Mouse (Mus musculus) kidney, embryonic 16.5 days (tissue): Measurements from ENCODE around the gene Igf1r. TPM values are rescaled to one million over a fixed set of nuclear protein-coding genes. Genes with fewer than 3 reads are reported as not detected.

Experiments
- ATAC-seq: fragments of 200-750 bp; cut with Nextera tagmentation; 2 replicates; pipeline ENCODE4 v1.8.0; 2017; ENCODE audit warnings: moderate TSS enrichment; ENCODE audit not compliant: low FRiP score, low TSS enrichment
- H3K27ac ChIP-seq: fragments of 300-500 bp; sonication (generic); 2 replicates; pipeline ENCODE4 v1.5.1; 2014; ENCODE audit warnings: low read length
- H3K27me3 ChIP-seq: fragments of 300-500 bp; sonication (generic); 2 replicates; pipeline ENCODE4 v1.6.1; 2014; ENCODE audit warnings: low read length, control low read depth, mixed read lengths; ENCODE audit not compliant: insufficient read depth
- H3K36me3 ChIP-seq: fragments of 300-500 bp; sonication (generic); 2 replicates; pipeline ENCODE4 v1.6.1; 2014; ENCODE audit warnings: low read length, control low read depth, mixed read lengths; ENCODE audit not compliant: insufficient read depth
- H3K4me1 ChIP-seq: fragments of 300-500 bp; sonication (generic); 2 replicates; pipeline ENCODE4 v1.6.1; 2014; ENCODE audit warnings: low read length, control low read depth, mixed read lengths; ENCODE audit not compliant: insufficient read depth
- H3K4me2 ChIP-seq: fragments of 300-500 bp; sonication (generic); replicated peaks from 2 replicates; pipeline ENCODE4 v1.6.1; 2014; ENCODE audit warnings: low read depth, low read length
- H3K4me3 ChIP-seq: fragments of 300-500 bp; sonication (generic); 2 replicates; pipeline ENCODE4 v1.5.1; 2014; ENCODE audit warnings: mild to moderate bottlenecking, low read length
- H3K9ac ChIP-seq: fragments of 300-500 bp; sonication (generic); replicated peaks from 2 replicates; pipeline ENCODE4 v1.6.1; 2014; ENCODE audit warnings: low read length
- H3K9me3 ChIP-seq: fragments of 300-500 bp; sonication (generic); 2 replicates; pipeline ENCODE4 v1.6.1; 2016; ENCODE audit warnings: low read length, control low read depth
- WGBS: fragments of 180-500 bp; shearing (Covaris S2); extraction: QIAGEN DNeasy Blood & Tissue Kit; methylation state at CpG from one replicate; pipeline ENCODE4 v1.1.7; 2014; 5-methylcytosine and 5-hydroxymethylcytosine counted together
- polyA plus RNA-seq: library from polyadenylated mRNA; unstranded; fragments of >200 nt; fragmentation: Nextera tagmentation; extraction: Ambion mirVana; gene quantifications from 2 replicates; pipeline ENCODE4 v1.2.1, GENCODE M21; 2015

Igf1r gene
- polyA plus RNA-seq, 1 experiment from 2014 or later = 22.3 TPM

- no peak overlapping the region for H3K9ac ChIP-seq
- H3K9me3 ChIP-seq = no peaks in the 10 kb centered on the region
- H3K36me3 ChIP-seq = no peaks in the 10 kb centered on the region
- no peak overlapping the region for H3K4me3 ChIP-seq
- ATAC-seq = no peak
- no peak overlapping the region for H3K4me2 ChIP-seq
- no peak overlapping the region for H3K27ac ChIP-seq
- no peaks in the 10 kb centered on the region for H3K27me3 ChIP-seq
- H3K4me1 ChIP-seq = peaks cover 45% of the 10 kb centered on the region
- WGBS = 59% methylated on average over 5 of the region's 5 CpGs
These were observed 161.7 kb downstream of the Igf1r start for GRCm38 (mm10) chr7:68114364-68114763.

DNA sequence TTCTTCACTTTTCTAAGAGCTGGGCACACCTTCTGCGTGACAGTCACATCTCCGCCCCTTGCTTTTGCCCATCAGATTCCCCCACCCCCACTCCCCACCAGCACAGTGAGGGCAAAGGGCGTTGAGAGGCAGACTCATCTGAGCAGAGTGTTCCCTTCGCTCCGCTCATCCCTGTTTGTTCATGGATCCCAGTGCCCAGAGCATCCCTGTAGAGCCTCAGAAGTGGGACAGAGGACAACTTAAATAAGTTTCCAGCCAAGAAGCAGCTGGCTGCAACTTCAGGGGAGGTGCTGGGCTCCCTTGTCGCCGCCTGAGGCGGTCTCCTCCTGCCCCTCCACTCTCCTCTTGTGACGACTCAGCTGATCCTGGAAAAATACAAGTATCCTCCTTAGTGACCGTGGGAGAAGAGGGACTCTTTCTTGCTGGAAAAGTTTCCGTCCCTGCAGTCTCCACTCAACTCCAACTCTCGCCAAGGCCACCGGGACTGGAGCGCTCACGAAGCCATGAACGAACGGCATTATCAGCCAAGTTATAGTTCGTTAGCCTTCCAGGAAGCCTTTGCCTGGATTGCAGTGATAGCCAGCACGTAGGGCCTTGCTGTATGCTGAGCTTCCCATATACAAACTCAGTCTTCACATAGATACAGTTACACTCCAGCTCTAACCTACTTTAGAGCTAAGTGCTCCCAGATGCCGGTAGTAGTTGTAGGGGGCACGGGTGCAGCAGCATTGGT is 162.5 kb downstream of the Igf1r start:
- no peak overlapping the region for H3K4me3 ChIP-seq
- no peaks in the 10 kb centered on the region for H3K36me3 ChIP-seq
- no peak overlapping the region for H3K9ac ChIP-seq
- H3K4me1 ChIP-seq = peaks cover 49% of the 10 kb centered on the region
- no peaks in the 10 kb centered on the region for H3K9me3 ChIP-seq
- H3K27ac ChIP-seq = no peak overlapping the region
- ATAC-seq = no peak
- H3K4me2 ChIP-seq = no peak overlapping the region
- 66% methylated on average over 21 of the region's 21 CpGs for WGBS
- no peaks in the 10 kb centered on the region for H3K27me3 ChIP-seq

DNA sequence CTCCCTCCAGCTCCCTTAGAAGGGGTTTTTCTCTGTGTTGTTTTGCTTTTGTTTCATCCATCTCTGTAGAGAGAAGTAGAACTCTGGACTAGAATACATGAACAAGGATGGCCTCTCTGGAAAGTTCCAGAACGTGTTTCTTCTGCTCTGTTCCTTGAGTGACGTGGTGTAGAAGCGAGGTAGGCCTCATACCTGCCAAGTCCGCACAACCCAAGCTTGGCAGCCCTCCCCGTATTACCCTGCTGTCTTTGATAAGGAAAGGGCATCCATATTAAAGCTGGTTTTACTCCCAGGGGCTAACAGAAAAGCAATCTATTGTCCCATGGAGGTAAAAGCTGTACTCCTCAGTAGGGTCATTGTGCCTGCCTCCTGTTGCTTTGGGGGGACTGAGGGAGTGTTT is 164.9 kb downstream of the Igf1r start:
- Histone ChIP-seq H3K27ac (peak overlapping the region; percentile 89), H3K4me1 (peaks cover 54% of the 10 kb centered on the region), H3K4me2 (no peak overlapping the region), H3K4me3 (no peak overlapping the region), H3K36me3 (no peaks in the 10 kb centered on the region), H3K27me3 (no peaks in the 10 kb centered on the region), H3K9ac (no peak overlapping the region), H3K9me3 (no peaks in the 10 kb centered on the region)
- ATAC-seq = no peak
- WGBS = 62% methylated on average over 5 of the region's 5 CpGs

DNA sequence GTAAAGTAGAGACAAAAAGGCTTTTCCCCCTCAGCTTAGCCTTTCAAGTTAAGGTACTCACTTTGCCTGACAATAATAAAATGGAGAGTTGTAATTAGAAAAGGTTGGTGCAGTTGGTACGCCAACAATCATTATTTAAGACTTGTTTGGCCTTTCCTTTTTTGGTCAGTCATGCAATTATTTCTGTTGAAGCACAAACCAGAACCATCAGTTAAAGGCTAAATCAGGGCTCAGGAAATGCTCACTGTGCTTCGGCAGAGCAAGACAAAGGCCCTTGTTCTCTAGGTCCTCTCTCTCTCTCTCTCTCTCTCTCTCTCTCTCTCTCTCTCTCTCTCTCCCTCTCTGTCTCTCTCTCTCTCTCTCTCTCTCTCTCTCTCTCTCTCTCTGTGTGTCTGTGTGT is 165.4 kb downstream of the Igf1r start:
- no peaks in the 10 kb centered on the region for H3K36me3 ChIP-seq
- no peak overlapping the region for H3K4me3 ChIP-seq
- H3K4me2 ChIP-seq = no peak overlapping the region
- WGBS = 25% methylated on average over 2 of the region's 2 CpGs
- peaks cover 52% of the 10 kb centered on the region for H3K4me1 ChIP-seq
- no peak overlapping the region for H3K9ac ChIP-seq
- H3K27me3 ChIP-seq = no peaks in the 10 kb centered on the region
- H3K9me3 ChIP-seq = no peaks in the 10 kb centered on the region
- peak overlapping the region; percentile 89 for H3K27ac ChIP-seq
- no peak for ATAC-seq

- Histone ChIP-seq H3K27me3 (no peaks in the 10 kb centered on the region), H3K4me3 (no peak overlapping the region), H3K4me2 (no peak overlapping the region), H3K9me3 (no peaks in the 10 kb centered on the region), H3K36me3 (no peaks in the 10 kb centered on the region), H3K9ac (no peak overlapping the region), H3K27ac (peak overlapping the region; percentile 69; the same call in 1 of the 2 replicates), H3K4me1 (peaks cover 46% of the 10 kb centered on the region)
- ATAC-seq = no peak
- 50% methylated on average over 5 of the region's 5 CpGs for WGBS
These were observed 167.0 kb downstream of the Igf1r start for GRCm38 (mm10) chr7:68119605-68120004.

DNA sequence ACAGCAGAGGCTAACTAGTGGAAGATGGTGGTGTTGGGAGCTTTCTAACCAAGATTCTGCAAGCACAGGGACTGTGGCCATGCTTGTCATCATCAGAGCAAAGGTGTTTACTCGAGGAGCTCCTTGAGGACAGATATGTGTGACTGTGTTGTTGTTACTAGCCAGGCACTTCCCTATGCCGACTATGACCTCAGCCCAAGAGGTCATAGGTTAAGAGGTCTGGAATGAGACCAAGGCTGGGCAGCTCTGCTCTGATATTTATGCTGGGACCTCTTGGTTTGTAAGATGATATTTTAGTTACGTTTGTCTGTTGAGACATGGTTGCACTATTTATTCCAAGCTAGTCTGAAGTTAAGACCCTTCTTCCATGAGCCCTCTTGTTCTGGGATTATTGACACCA is 169.8 kb downstream of the Igf1r start:
- Histone ChIP-seq H3K4me2 (no peak overlapping the region), H3K9me3 (no peaks in the 10 kb centered on the region), H3K9ac (no peak overlapping the region), H3K27me3 (no peaks in the 10 kb centered on the region), H3K27ac (no peak overlapping the region), H3K4me3 (no peak overlapping the region), H3K4me1 (peaks cover 38% of the 10 kb centered on the region), H3K36me3 (no peaks in the 10 kb centered on the region)
- ATAC-seq = no peak
- 27% methylated on average over 3 of the region's 3 CpGs for WGBS

GRCm38 (mm10) chr7:68125347-68125746 is 172.7 kb downstream of the Igf1r start:
- H3K36me3 ChIP-seq = no peaks in the 10 kb centered on the region
- no peak overlapping the region for H3K9ac ChIP-seq
- no peak for ATAC-seq
- 74% methylated on average over 2 of the region's 2 CpGs for WGBS
- H3K4me3 ChIP-seq = no peak overlapping the region
- no peak overlapping the region for H3K27ac ChIP-seq
- no peak overlapping the region for H3K4me2 ChIP-seq
- H3K27me3 ChIP-seq = no peaks in the 10 kb centered on the region
- H3K9me3 ChIP-seq = no peaks in the 10 kb centered on the region
- peaks cover 31% of the 10 kb centered on the region for H3K4me1 ChIP-seq

- Histone ChIP-seq H3K27me3 (no peaks in the 10 kb centered on the region), H3K4me2 (peak overlapping the region; percentile 92; the same call in 1 of the 2 replicates), H3K27ac (peak overlapping the region; percentile 67; the same call in 1 of the 2 replicates), H3K36me3 (no peaks in the 10 kb centered on the region), H3K9ac (peak overlapping the region; percentile 15), H3K4me1 (peaks cover 41% of the 10 kb centered on the region), H3K4me3 (no peak overlapping the region), H3K9me3 (no peaks in the 10 kb centered on the region)
- peak; percentile 31; the same call in 1 of the 2 replicates for ATAC-seq
- WGBS = 36% methylated on average over 6 of the region's 6 CpGs
These were observed 175.2 kb downstream of the Igf1r start for GRCm38 (mm10) chr7:68127799-68128261.

GRCm38 (mm10) chr7:68128271-68128674 is 175.6 kb downstream of the Igf1r start:
- Histone ChIP-seq H3K9ac (peak overlapping the region; percentile 15), H3K9me3 (no peaks in the 10 kb centered on the region), H3K4me1 (peaks cover 41% of the 10 kb centered on the region), H3K4me3 (peak overlapping the region; percentile 68), H3K27ac (peak overlapping the region; percentile 67), H3K27me3 (no peaks in the 10 kb centered on the region), H3K4me2 (peak overlapping the region; percentile 92), H3K36me3 (no peaks in the 10 kb centered on the region)
- ATAC-seq = no peak
- 11% methylated on average over 7 of the region's 7 CpGs for WGBS

DNA sequence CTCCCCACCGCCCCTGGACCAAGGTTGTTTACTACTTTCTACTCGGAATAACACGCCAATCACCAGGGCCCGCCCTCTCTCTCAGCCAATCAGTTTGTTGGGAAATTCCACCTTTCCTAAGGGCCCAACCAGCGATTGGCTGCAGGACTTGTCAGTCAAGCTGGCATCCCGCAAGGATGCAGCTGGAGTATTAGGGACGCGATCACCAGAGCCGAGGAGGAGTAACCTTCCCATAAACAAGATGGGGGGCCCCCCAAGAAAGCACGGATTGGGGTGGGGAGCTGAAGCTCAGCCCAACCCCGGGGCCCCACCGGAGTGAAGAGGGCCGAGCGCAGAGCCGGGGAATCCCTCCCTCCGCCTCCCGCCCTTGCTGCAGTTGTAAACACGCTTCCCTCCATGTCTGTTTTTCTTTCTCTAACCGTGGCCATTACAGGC is 176.5 kb downstream of the Igf1r start:
- Histone ChIP-seq H3K9ac (peak overlapping the region; percentile 72), H3K4me1 (peaks cover 46% of the 10 kb centered on the region), H3K27me3 (no peaks in the 10 kb centered on the region), H3K27ac (peak overlapping the region; percentile 91), H3K4me2 (peak overlapping the region; percentile 92), H3K9me3 (no peaks in the 10 kb centered on the region), H3K36me3 (no peaks in the 10 kb centered on the region), H3K4me3 (peak overlapping the region; percentile 68)
- ATAC-seq = peak; percentile 93
- under 1% methylated on average over 19 of the region's 19 CpGs for WGBS
